Mouse (Mus musculus): ENCODE measurements around the gene Nkiras1. TPM values are rescaled to one million over a fixed set of nuclear protein-coding genes. Genes with fewer than 3 reads are reported as not detected.
"Not testable (repeated sequence)": the region's sequence is repeated elsewhere in the genome, so short reads cannot be mapped to it uniquely, and the experiment has no call there.

Gene Nkiras1
- total RNA-seq (2021): 10 to 100 TPM; 33.0 to 35.9 TPM
- long read RNA-seq, experiment 1, full-length matches to known transcripts: 64 of 84 reads
- long read RNA-seq, experiment 1, partial matches to known transcripts: 2 of 84 reads
- long read RNA-seq, experiment 1, other reads (novel, unspliced or antisense): 18 of 84 reads
- long read RNA-seq, experiment 2, full-length matches to known transcripts: 61 of 77 reads
- long read RNA-seq, experiment 2, partial matches to known transcripts: 1 of 77 reads
- long read RNA-seq, experiment 2, other reads (novel, unspliced or antisense): 15 of 77 reads

- peak; percentile 99 for DNase-seq
These were observed at the start of gene Nkiras1, which contains the start of gene Rpl15 for GRCm38 (mm10) chr14:18270529-18271441. Gene Nkiras1 (plus strand): TSS chr14:18271136. Gene Rpl15 (minus strand): TSS chr14:18271391.

- DNase-seq: no peak
These were observed 49.0 kb upstream of the Nkiras1 start for GRCm38 (mm10) chr14:18221977-18222376.

GRCm38 (mm10) chr14:18225431-18225830 lies 45.5 kb upstream of the Nkiras1 start:
- DNase-seq: not testable (repeated sequence)

- DNase-seq: not testable (repeated sequence)
These were observed 44.8 kb upstream of the Nkiras1 start for GRCm38 (mm10) chr14:18226181-18226580.

- not testable (repeated sequence) for DNase-seq
These were observed 41.2 kb upstream of the Nkiras1 start for GRCm38 (mm10) chr14:18229751-18230150.

GRCm38 (mm10) chr14:18231866-18232265 lies 39.1 kb upstream of the Nkiras1 start:
- not testable (repeated sequence) for DNase-seq

GRCm38 (mm10) chr14:18233076-18233475 lies 37.9 kb upstream of the Nkiras1 start:
- DNase-seq: no peak

- DNase-seq: no peak
These were observed 36.7 kb upstream of the Nkiras1 start for GRCm38 (mm10) chr14:18233981-18234960.

GRCm38 (mm10) chr14:18236496-18237235 lies 34.3 kb upstream of the Nkiras1 start:
- DNase-seq: not testable (repeated sequence)

- DNase-seq: no peak
These were observed 33.6 kb upstream of the Nkiras1 start for GRCm38 (mm10) chr14:18237381-18237780.

GRCm38 (mm10) chr14:18238131-18238749 lies 32.7 kb upstream of the Nkiras1 start:
- peak; percentile 99 for DNase-seq

GRCm38 (mm10) chr14:18238750-18239731 lies 31.9 kb upstream of the Nkiras1 start, which contains the start of gene Nr1d2:
Gene Nr1d2 (minus strand): TSS chr14:18239127.
- peak; percentile 100 for DNase-seq

GRCm38 (mm10) chr14:18240132-18240531 lies 30.8 kb upstream of the Nkiras1 start:
- DNase-seq: no peak

GRCm38 (mm10) chr14:18241786-18242185 lies 29.1 kb upstream of the Nkiras1 start:
- DNase-seq: no peak

- no peak for DNase-seq
These were observed 28.3 kb upstream of the Nkiras1 start for GRCm38 (mm10) chr14:18242638-18243130.

- DNase-seq: no peak
These were observed 9.7 kb upstream of the Nkiras1 start for GRCm38 (mm10) chr14:18261203-18261602.

GRCm38 (mm10) chr14:18263427-18263826 lies 7.5 kb upstream of the Nkiras1 start:
- DNase-seq: no peak

GRCm38 (mm10) chr14:18269947-18270528 lies 898 bp upstream of the Nkiras1 start:
- not testable (repeated sequence) for DNase-seq

GRCm38 (mm10) chr14:18271666-18272065 lies 730 bp downstream of the Nkiras1 start:
- no peak for DNase-seq
